8 mouse cellular contexts compared by ENCODE assay signal in the genomic region with DNA sequence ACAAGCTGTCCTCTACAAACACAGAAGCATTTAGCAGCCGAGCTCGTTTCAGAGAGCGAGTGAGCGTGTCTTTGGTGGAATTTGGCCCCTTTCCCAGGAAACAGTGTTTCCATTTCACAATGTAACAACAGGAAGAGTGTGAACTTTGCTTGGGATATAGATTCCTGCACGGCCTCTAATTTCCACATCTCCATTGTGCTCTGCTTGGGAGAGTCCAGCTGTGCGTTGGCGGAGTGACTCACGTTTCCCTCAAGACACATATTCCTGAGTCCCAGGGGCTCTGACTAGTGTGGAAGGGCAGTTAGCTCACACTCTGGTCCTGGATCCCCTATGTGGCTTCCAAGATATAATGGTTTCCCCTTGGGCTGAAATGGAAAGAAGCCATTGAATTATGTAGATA. TPM values are rescaled to one million over a fixed set of nuclear protein-coding genes. Genes with fewer than 3 reads are reported as not detected.
DNase-seq lines count a peak whose midpoint lies in the region; ATAC-seq lines count a peak whose summit lies in the region.

No protein-coding gene starts in this region.

- intact Hi-C loops in heart, postnatal 10 days (cut with DNase I): loop anchor here (5.0 kb wide), 1 partner anchor 202 kb away; no protein-coding TSS in a partner anchor

- DNase-seq in adrenal gland, postnatal 36 days: peak; percentile 28 to 40
- DNase-seq in adrenal gland, postnatal 4 days (ENCODE audit: low spot score in 2 of 2): no peak
- DNase-seq in NIH3T3 (ENCODE audit: low read depth): peak; percentile 96
- DNase-seq in heart, postnatal 10 days: peak; percentile 84
- peak; percentile 56 to 73 for DNase-seq in lung, adult 18-20 months
- no peak for DNase-seq in urinary bladder, adult 2 months (ENCODE audit: low spot score)
- no peak for DNase-seq in cerebellum, adult 8-10 months

- ATAC-seq in erythroid progenitor cell, adult 5-6 weeks (replicated peaks; ENCODE audit: low FRiP score, poor library complexity, severe bottlenecking): no peak

RNA-seq across cellular contexts. Expression of a gene that starts 9.2 kb away (rescaled TPM):
- total RNA-seq in adrenal gland, postnatal 36 days (2021): 100 to 1,000 TPM; 307 to 340 TPM
- total RNA-seq in adrenal gland, postnatal 4 days (2021): 100 to 1,000 TPM; 294 to 319 TPM
- 100 to 1,000 TPM; 462 to 471 TPM for total RNA-seq in heart, postnatal 10 days (2021)
- not detected in 2 replicates for total RNA-seq in erythroid progenitor cell, adult 5-6 weeks (2015; ENCODE audit: low replicate concordance)
- total RNA-seq in erythroid progenitor cell, adult 5-6 weeks (2017; ENCODE audit: low replicate concordance): not detected in 2 replicates
- 284 and 420 TPM in 2 replicates for polyA plus RNA-seq in urinary bladder, adult 2 months (2012; rRNA removed)

RNA-seq across cellular contexts. Expression of a gene that starts 29.4 kb away (rescaled TPM):
- 100 to 1,000 TPM; 122 to 148 TPM for total RNA-seq in adrenal gland, postnatal 36 days (2021)
- 100 to 1,000 TPM; 103 to 106 TPM for total RNA-seq in adrenal gland, postnatal 4 days (2021)
- 10 to 100 TPM; 89.6 to 93.8 TPM for total RNA-seq in heart, postnatal 10 days (2021)
- 316 and 341 TPM in 2 replicates for total RNA-seq in erythroid progenitor cell, adult 5-6 weeks (2015; ENCODE audit: low replicate concordance)
- total RNA-seq in erythroid progenitor cell, adult 5-6 weeks (2017; ENCODE audit: low replicate concordance): 355 and 494 TPM in 2 replicates
- 66.9 and 74.1 TPM in 2 replicates for polyA plus RNA-seq in urinary bladder, adult 2 months (2012; rRNA removed)

RNA-seq across cellular contexts. Expression of a gene that starts 40.5 kb away (rescaled TPM):
- total RNA-seq in adrenal gland, postnatal 36 days (2021): 100 to 1,000 TPM in 1 of 2 experiments, 10 to 100 TPM in 1; 74.2 to 109 TPM
- total RNA-seq in adrenal gland, postnatal 4 days (2021): 10 to 100 TPM; 72.8 to 74.9 TPM
- total RNA-seq in heart, postnatal 10 days (2021): 100 to 1,000 TPM; 110 to 117 TPM
- total RNA-seq in erythroid progenitor cell, adult 5-6 weeks (2015; ENCODE audit: low replicate concordance): 31.0 and 31.4 TPM in 2 replicates
- total RNA-seq in erythroid progenitor cell, adult 5-6 weeks (2017; ENCODE audit: low replicate concordance): 26.2 and 26.6 TPM in 2 replicates
- polyA plus RNA-seq in urinary bladder, adult 2 months (2012; rRNA removed): 91.2 and 103 TPM in 2 replicates

Comparison
In these comparisons a context has a peak if more than half of its experiments do, and no peak if none do; other contexts are left out.
1. DNase-seq: peak in adrenal gland, postnatal 36 days (2 of 2), NIH3T3 (single experiment), heart, postnatal 10 days (2 of 2) and lung, adult 18-20 months (2 of 2); none in adrenal gland, postnatal 4 days (0 of 2), urinary bladder, adult 2 months (single experiment) and cerebellum, adult 8-10 months (single experiment).
2. RNA of a gene that starts 9.2 kb away (total RNA-seq): 462 to 471 TPM in heart, postnatal 10 days, 307 to 340 TPM in adrenal gland, postnatal 36 days and 294 to 319 TPM in adrenal gland, postnatal 4 days; not detected in erythroid progenitor cell, adult 5-6 weeks; every median in the first group is over 100 times any median in the second.